Mouse (Mus musculus): ENCODE measurements at regions not wholly inside any gene's neighbourhood (a gene's known extent, or its start where the extent isn't known, plus 50 kb on each side); places are given as distances from the start of the nearest gene placed in this dataset.

- Histone ChIP-seq H3K9ac (no peak overlapping the region), H3K9me3 (replicated peaks) (no peaks in the 10 kb centered on the region; the same call in 1 of the 2 replicates), H3K27me3 (replicated peaks) (no peaks in the 10 kb centered on the region), H3K27ac (ENCODE audit: poor library complexity, severe bottlenecking) (0 out of 2 replicates have a peak overlapping the region, but pooled peaks have one; percentile 21), H3K36me3 (no peaks in the 10 kb centered on the region), H3K4me2 (no peak overlapping the region), H3K4me3 (no peak overlapping the region), H3K4me1 (replicated peaks) (no peaks in the 10 kb centered on the region)
- 54% methylated on average over 3 of the region's 3 CpGs for WGBS
- ATAC-seq (ENCODE audit: insufficient number of reproducible peaks, low FRiP score): peak; percentile 48; the same call in 1 of the 2 replicates
These were observed 143.4 kb upstream of the F930015N05Rik start for GRCm38 (mm10) chr11:64579826-64580225.

- 74% methylated on average over 6 of the region's 6 CpGs for WGBS
- peaks cover 12% of the 10 kb centered on the region; the same call in 1 of the 2 replicates for H3K4me1 ChIP-seq (replicated peaks)
- no peaks in the 10 kb centered on the region; the same call in 1 of the 2 replicates for H3K27me3 ChIP-seq (replicated peaks)
- H3K9me3 ChIP-seq (replicated peaks): no peaks in the 10 kb centered on the region
- no peak overlapping the region for H3K4me2 ChIP-seq
- H3K36me3 ChIP-seq: no peaks in the 10 kb centered on the region
- H3K4me3 ChIP-seq: no peak overlapping the region
- no peak overlapping the region for H3K9ac ChIP-seq
- no peak overlapping the region for H3K27ac ChIP-seq (ENCODE audit: poor library complexity, severe bottlenecking)
- ATAC-seq (ENCODE audit: insufficient number of reproducible peaks, low FRiP score): no peak
These were observed 149.6 kb upstream of the F930015N05Rik start for GRCm38 (mm10) chr11:64586056-64586455.

GRCm38 (mm10) chr11:64587034-64587710 is 150.7 kb upstream of the F930015N05Rik start:
- no peaks in the 10 kb centered on the region for H3K9me3 ChIP-seq (replicated peaks)
- no peaks in the 10 kb centered on the region for H3K36me3 ChIP-seq
- 77% methylated on average over 7 of the region's 7 CpGs for WGBS
- ATAC-seq (ENCODE audit: insufficient number of reproducible peaks, low FRiP score): no peak
- no peak overlapping the region for H3K4me3 ChIP-seq
- H3K27me3 ChIP-seq (replicated peaks): peaks cover 7% of the 10 kb centered on the region
- no peak overlapping the region for H3K9ac ChIP-seq
- no peak overlapping the region for H3K4me2 ChIP-seq
- peaks cover 12% of the 10 kb centered on the region; the same call in 1 of the 2 replicates for H3K4me1 ChIP-seq (replicated peaks)
- H3K27ac ChIP-seq (ENCODE audit: poor library complexity, severe bottlenecking): no peak overlapping the region

GRCm38 (mm10) chr11:64587751-64588600 is 151.5 kb upstream of the F930015N05Rik start:
- Histone ChIP-seq H3K4me1 (replicated peaks) (peaks cover 12% of the 10 kb centered on the region; the same call in 1 of the 2 replicates), H3K9ac (no peak overlapping the region), H3K27me3 (replicated peaks) (peaks cover 13% of the 10 kb centered on the region), H3K9me3 (replicated peaks) (no peaks in the 10 kb centered on the region), H3K4me2 (no peak overlapping the region), H3K27ac (ENCODE audit: poor library complexity, severe bottlenecking) (no peak overlapping the region), H3K4me3 (no peak overlapping the region), H3K36me3 (no peaks in the 10 kb centered on the region)
- 44% methylated on average over 13 of the region's 13 CpGs for WGBS
- ATAC-seq (ENCODE audit: insufficient number of reproducible peaks, low FRiP score): no peak

- 75% methylated on average over 6 of the region's 6 CpGs for WGBS
- H3K4me2 ChIP-seq: no peak overlapping the region
These were observed 152.1 kb upstream of the F930015N05Rik start for GRCm38 (mm10) chr11:64588601-64588989.

GRCm38 (mm10) chr11:64589026-64589425 is 152.6 kb upstream of the F930015N05Rik start:
- Histone ChIP-seq H3K27ac (ENCODE audit: poor library complexity, severe bottlenecking) (no peak overlapping the region), H3K4me3 (no peak overlapping the region), H3K9me3 (replicated peaks) (no peaks in the 10 kb centered on the region), H3K4me1 (replicated peaks) (peaks cover 12% of the 10 kb centered on the region; the same call in 1 of the 2 replicates), H3K27me3 (replicated peaks) (peaks cover 20% of the 10 kb centered on the region), H3K36me3 (no peaks in the 10 kb centered on the region), H3K9ac (no peak overlapping the region), H3K4me2 (no peak overlapping the region)
- 80% methylated on average over 7 of the region's 7 CpGs for WGBS
- ATAC-seq (ENCODE audit: insufficient number of reproducible peaks, low FRiP score): no peak

More at GRCm38 (mm10) chr11:64588601-64588989, 152.1 kb upstream of the F930015N05Rik start:
- H3K36me3 ChIP-seq: no peaks in the 10 kb centered on the region
- peaks cover 18% of the 10 kb centered on the region for H3K27me3 ChIP-seq (replicated peaks)
- ATAC-seq (ENCODE audit: insufficient number of reproducible peaks, low FRiP score): no peak
- H3K9me3 ChIP-seq (replicated peaks): no peaks in the 10 kb centered on the region
- no peak overlapping the region for H3K27ac ChIP-seq (ENCODE audit: poor library complexity, severe bottlenecking)
- H3K4me3 ChIP-seq: no peak overlapping the region
- no peak overlapping the region for H3K9ac ChIP-seq
- H3K4me1 ChIP-seq (replicated peaks): peaks cover 12% of the 10 kb centered on the region; the same call in 1 of the 2 replicates

GRCm38 (mm10) chr11:64590091-64590490 is 153.6 kb upstream of the F930015N05Rik start:
- peaks cover 29% of the 10 kb centered on the region for H3K27me3 ChIP-seq (replicated peaks)
- no peak overlapping the region for H3K4me3 ChIP-seq
- H3K4me1 ChIP-seq (replicated peaks): peaks cover 12% of the 10 kb centered on the region; the same call in 1 of the 2 replicates
- H3K27ac ChIP-seq (ENCODE audit: poor library complexity, severe bottlenecking): no peak overlapping the region
- no peaks in the 10 kb centered on the region for H3K9me3 ChIP-seq (replicated peaks)
- WGBS: 62% methylated on average over 4 of the region's 4 CpGs
- H3K4me2 ChIP-seq: no peak overlapping the region
- H3K9ac ChIP-seq: no peak overlapping the region
- H3K36me3 ChIP-seq: no peaks in the 10 kb centered on the region
- ATAC-seq (ENCODE audit: insufficient number of reproducible peaks, low FRiP score): no peak

GRCm38 (mm10) chr11:64592253-64592652 is 155.8 kb upstream of the F930015N05Rik start:
- Histone ChIP-seq H3K4me2 (no peak overlapping the region), H3K9me3 (replicated peaks) (no peaks in the 10 kb centered on the region), H3K27ac (ENCODE audit: poor library complexity, severe bottlenecking) (no peak overlapping the region), H3K9ac (no peak overlapping the region), H3K4me1 (replicated peaks) (peaks cover 12% of the 10 kb centered on the region; the same call in 1 of the 2 replicates), H3K27me3 (replicated peaks) (peaks cover 44% of the 10 kb centered on the region), H3K4me3 (no peak overlapping the region), H3K36me3 (no peaks in the 10 kb centered on the region)
- ATAC-seq (ENCODE audit: insufficient number of reproducible peaks, low FRiP score): no peak
- WGBS: 83% methylated on average over 2 of the region's 2 CpGs

- Histone ChIP-seq H3K27me3 (replicated peaks) (peaks cover 36% of the 10 kb centered on the region), H3K4me1 (replicated peaks) (peaks cover 23% of the 10 kb centered on the region), H3K9me3 (replicated peaks) (no peaks in the 10 kb centered on the region), H3K27ac (ENCODE audit: poor library complexity, severe bottlenecking) (no peak overlapping the region), H3K9ac (no peak overlapping the region), H3K4me2 (no peak overlapping the region), H3K4me3 (no peak overlapping the region), H3K36me3 (no peaks in the 10 kb centered on the region)
- ATAC-seq (ENCODE audit: insufficient number of reproducible peaks, low FRiP score): no peak
- 83% methylated on average over 4 of the region's 4 CpGs for WGBS
These were observed 160.9 kb upstream of the F930015N05Rik start for GRCm38 (mm10) chr11:64597305-64597704.

- Histone ChIP-seq H3K9ac (no peak overlapping the region), H3K9me3 (replicated peaks) (no peaks in the 10 kb centered on the region), H3K4me2 (no peak overlapping the region), H3K36me3 (no peaks in the 10 kb centered on the region), H3K4me1 (replicated peaks) (peaks cover 23% of the 10 kb centered on the region), H3K4me3 (no peak overlapping the region), H3K27ac (ENCODE audit: poor library complexity, severe bottlenecking) (no peak overlapping the region), H3K27me3 (replicated peaks) (peaks cover 22% of the 10 kb centered on the region)
- WGBS: 22% methylated on average over 3 of the region's 3 CpGs
- peak; percentile 53 for ATAC-seq (ENCODE audit: insufficient number of reproducible peaks, low FRiP score)
These were observed 162.7 kb upstream of the F930015N05Rik start for GRCm38 (mm10) chr11:64599178-64599577.
